Mouse (Mus musculus): ENCODE measurements around the gene Hoxd13.

Gene Hoxd13

GRCm38 (mm10) chr2:74661685-74662084 is 6.4 kb upstream of the Hoxd13 start:
- no peak for DNase-seq (ENCODE audit: low spot score in 2 of 2)

- DNase-seq (ENCODE audit: low spot score in 2 of 2), result no peak
These were observed 4.7 kb upstream of the Hoxd13 start for GRCm38 (mm10) chr2:74663291-74663925.

- DNase-seq (ENCODE audit: low spot score in 2 of 2), result no peak
These were observed 1.7 kb upstream of the Hoxd13 start for GRCm38 (mm10) chr2:74666411-74666810.

- peak in 1 of 2 experiments; percentile 57 for DNase-seq (ENCODE audit: low spot score in 2 of 2)
These were observed 794 bp upstream of the Hoxd13 start for GRCm38 (mm10) chr2:74667191-74667841.

- DNase-seq (ENCODE audit: low spot score in 2 of 2), result peak in 1 of 2 experiments; percentile 61
These were observed 490 bp downstream of the Hoxd13 start for GRCm38 (mm10) chr2:74668370-74669229.

- no peak for DNase-seq (ENCODE audit: low spot score in 2 of 2)
These were observed 1.1 kb downstream of the Hoxd13 start for GRCm38 (mm10) chr2:74669230-74669578.

GRCm38 (mm10) chr2:74669650-74670235 is 1.6 kb downstream of the Hoxd13 start:
- no peak for DNase-seq (ENCODE audit: low spot score in 2 of 2)

GRCm38 (mm10) chr2:74670632-74671188 is 2.6 kb downstream of the Hoxd13 start:
- no peak for DNase-seq (ENCODE audit: low spot score in 2 of 2)

- no peak for DNase-seq (ENCODE audit: low spot score in 2 of 2)
These were observed 3.7 kb downstream of the Hoxd13 start for GRCm38 (mm10) chr2:74671847-74672246.

- peak in 1 of 2 experiments; percentile 69 for DNase-seq (ENCODE audit: low spot score in 2 of 2)
These were observed 4.6 kb downstream of the Hoxd13 start for GRCm38 (mm10) chr2:74672481-74673362.

GRCm38 (mm10) chr2:74673835-74674425 is 5.8 kb downstream of the Hoxd13 start:
- no peak for DNase-seq (ENCODE audit: low spot score in 2 of 2)

GRCm38 (mm10) chr2:74674881-74675665 is 7.0 kb downstream of the Hoxd13 start, which contains the start of gene Hoxd12:
Gene Hoxd12 (plus strand): TSS chr2:74675013.
- no peak for DNase-seq (ENCODE audit: low spot score in 2 of 2)

- no peak for DNase-seq (ENCODE audit: low spot score in 2 of 2)
These were observed 7.7 kb downstream of the Hoxd13 start for GRCm38 (mm10) chr2:74675666-74676282.

GRCm38 (mm10) chr2:74676376-74677052 is 8.4 kb downstream of the Hoxd13 start:
- DNase-seq (ENCODE audit: low spot score in 2 of 2), result no peak

GRCm38 (mm10) chr2:74677106-74677505 is 9.0 kb downstream of the Hoxd13 start:
- DNase-seq (ENCODE audit: low spot score in 2 of 2), result no peak

GRCm38 (mm10) chr2:74678891-74679595 is 10.9 kb downstream of the Hoxd13 start, which contains the start of gene Hoxd11:
Gene Hoxd11 (plus strand): TSS chr2:74679557.
- DNase-seq (ENCODE audit: low spot score in 2 of 2), result peak in 1 of 2 experiments; percentile 56

- peak in 1 of 2 experiments; percentile 51 for DNase-seq (ENCODE audit: low spot score in 2 of 2)
These were observed 11.5 kb downstream of the Hoxd13 start for GRCm38 (mm10) chr2:74679596-74679971.

- DNase-seq (ENCODE audit: low spot score in 2 of 2), result peak in 1 of 2 experiments; percentile 58
These were observed 11.9 kb downstream of the Hoxd13 start for GRCm38 (mm10) chr2:74679980-74680379.

Data from spleen, postnatal 4 days (tissue).